Mouse (Mus musculus): ENCODE measurements around the gene Pole3.

DNA sequence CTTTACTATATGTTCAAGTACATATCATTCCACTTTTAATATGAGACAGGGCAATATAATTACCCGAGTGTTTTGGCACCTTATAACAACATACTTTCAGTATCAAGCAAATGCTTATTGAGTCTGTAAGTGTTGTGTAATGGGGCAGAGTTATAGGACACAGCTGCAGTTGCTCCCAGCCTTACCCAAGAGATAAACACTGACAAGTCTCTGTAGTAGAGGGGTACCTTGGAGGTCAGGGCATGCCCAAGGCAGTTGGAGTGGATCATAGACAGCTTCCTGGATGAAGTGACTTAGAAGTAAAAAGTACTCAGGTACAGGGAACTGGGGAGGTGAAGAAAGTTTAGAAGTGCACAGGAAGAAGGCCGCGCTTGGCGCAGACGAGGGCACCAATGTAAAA lies 37.7 kb downstream of the Pole3 start:
- TF ChIP-seq CTCF (IDR thresholded peaks at IDR 0.05; ENCODE audit: borderline replicate concordance, extremely low read depth, insufficient read depth, insufficient read length) (no peak), POLR2A (IDR thresholded peaks at IDR 0.05; ENCODE audit: borderline replicate concordance, extremely low read depth, insufficient read depth, insufficient read length, poor library complexity, severe bottlenecking) (no peak)

Data from brain, embryonic 14.5 days (tissue).